Mouse (Mus musculus) lung, postnatal 25 days (tissue): ENCODE measurements around the gene Erc2.

ENCODE experiments used
- DNase-seq: peaks from one replicate; pipeline ENCODE4 v3.0.0; 2022; ENCODE audit warnings: low spot score

The Erc2 gene

DNA sequence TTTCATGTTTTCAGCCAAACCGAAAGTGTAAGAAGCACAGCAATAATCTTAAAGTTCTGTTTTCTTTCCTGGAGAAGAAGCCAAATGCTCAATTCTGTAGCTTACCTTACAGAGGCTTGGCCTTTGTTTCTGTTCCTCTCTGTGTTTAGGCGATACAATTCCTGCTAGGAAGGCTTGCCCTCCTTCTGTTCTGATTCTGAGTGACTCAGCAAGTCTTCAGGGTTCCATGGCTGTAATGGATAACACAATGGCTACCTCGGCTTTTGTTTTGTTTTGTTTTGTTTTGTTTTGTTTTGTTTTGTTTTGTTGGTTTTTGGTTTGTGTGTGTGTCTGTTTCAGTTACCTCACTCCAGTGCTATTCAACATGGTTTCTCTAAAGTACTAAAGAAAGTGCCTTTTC lies 757.9 kb downstream of the Erc2 start:
- no peak for DNase-seq

- no peak for DNase-seq
Observed at GRCm38 (mm10) chr14:28381801-28382550, 759.7 kb downstream of the Erc2 start.

DNA sequence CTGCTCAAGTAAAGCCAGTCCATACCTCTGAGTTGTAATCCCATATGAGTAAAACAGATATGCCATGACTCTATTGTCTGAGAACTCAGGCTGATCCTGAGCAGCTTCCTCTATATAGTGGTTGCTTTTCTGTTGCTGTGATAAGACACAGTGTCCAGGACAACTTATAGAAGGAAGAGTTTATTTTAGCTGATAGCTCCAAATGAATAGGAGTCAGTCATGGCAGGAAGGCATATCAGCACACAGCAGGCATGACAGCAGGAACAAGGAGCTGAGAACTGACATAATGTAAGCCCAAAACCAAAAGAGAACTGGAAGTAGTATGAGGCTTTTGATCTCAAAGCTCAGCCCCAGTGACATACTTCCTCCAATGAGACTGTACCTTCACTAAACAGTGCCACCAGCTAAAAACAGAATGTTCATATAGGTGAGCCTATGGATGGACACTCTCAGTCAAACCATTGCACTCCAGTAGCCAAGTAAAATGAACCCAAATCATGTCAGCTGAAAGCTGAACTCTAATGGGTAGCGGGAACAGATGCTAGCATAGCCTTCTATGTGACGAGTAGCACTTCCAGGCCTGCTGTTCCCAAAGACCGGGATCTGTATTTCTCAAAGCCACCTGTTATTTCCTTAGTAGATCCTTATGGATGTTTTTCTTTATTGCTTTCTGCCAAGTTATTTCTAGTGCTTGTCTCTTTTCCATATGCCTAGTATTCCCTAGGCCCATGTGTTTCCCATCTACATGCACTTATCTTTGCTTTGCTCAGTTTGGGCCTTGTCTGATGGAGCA lies 764.8 kb downstream of the Erc2 start:
- DNase-seq: no peak

- DNase-seq: no peak
Observed at GRCm38 (mm10) chr14:28398915-28399314, 776.7 kb downstream of the Erc2 start.

GRCm38 (mm10) chr14:28399897-28400296 lies 777.7 kb downstream of the Erc2 start:
- no peak for DNase-seq

GRCm38 (mm10) chr14:28405277-28405840 lies 783.1 kb downstream of the Erc2 start:
- no peak for DNase-seq

DNA sequence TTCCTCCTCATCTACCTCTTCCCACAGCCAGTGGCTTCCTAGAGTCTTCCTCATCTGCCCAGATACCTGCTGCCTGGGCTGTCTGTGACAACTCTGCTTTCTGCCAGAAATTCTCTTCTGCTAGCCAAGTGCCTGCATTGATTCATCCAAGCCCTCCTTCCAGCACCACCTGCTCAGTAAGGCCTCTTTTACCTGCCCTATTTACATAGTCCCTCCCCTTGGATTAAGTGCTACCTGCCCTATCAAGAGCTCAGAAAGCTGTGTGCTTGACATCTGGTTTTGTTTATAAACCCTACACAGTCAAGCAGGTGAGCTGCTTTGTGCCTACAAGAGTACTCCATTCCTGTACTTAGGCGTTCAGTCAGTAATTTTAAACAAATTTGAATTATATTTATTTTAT lies 787.2 kb downstream of the Erc2 start:
- peak; percentile 35 for DNase-seq

GRCm38 (mm10) chr14:28409796-28410347 lies 787.6 kb downstream of the Erc2 start:
- DNase-seq: no peak

GRCm38 (mm10) chr14:28410789-28411225 lies 788.6 kb downstream of the Erc2 start:
- DNase-seq: no peak

- DNase-seq: no peak
Observed at GRCm38 (mm10) chr14:28412252-28412995, 790.2 kb downstream of the Erc2 start.

- no peak for DNase-seq
Observed at GRCm38 (mm10) chr14:28413516-28413915, 791.3 kb downstream of the Erc2 start.

GRCm38 (mm10) chr14:28417019-28417418 lies 794.8 kb downstream of the Erc2 start:
- DNase-seq: no peak

DNA sequence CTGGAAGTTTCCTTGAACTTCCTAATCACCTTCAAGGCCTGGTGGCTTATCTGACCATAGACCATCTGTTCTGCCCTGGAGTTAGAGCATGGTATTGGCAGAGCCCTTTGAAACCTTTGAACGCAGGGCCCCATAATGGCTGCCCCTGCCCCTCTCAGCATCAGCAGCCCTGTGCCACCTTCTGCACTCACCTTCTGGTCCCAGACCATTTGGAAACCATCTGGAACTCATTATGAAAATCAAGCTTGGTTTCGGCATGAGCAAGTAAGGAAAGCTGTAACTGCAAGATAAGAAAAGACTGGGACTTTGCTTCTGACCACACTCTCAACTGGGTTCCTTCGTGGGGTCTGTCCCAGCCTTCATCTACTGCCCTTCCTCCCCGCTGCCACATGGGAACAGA lies 796.3 kb downstream of the Erc2 start:
- DNase-seq: no peak

GRCm38 (mm10) chr14:28419188-28419587 lies 797.0 kb downstream of the Erc2 start:
- no peak for DNase-seq

GRCm38 (mm10) chr14:28420596-28420995 lies 798.4 kb downstream of the Erc2 start:
- no peak for DNase-seq

GRCm38 (mm10) chr14:28426610-28427009 lies 804.4 kb downstream of the Erc2 start:
- DNase-seq: no peak

GRCm38 (mm10) chr14:28431703-28432309 lies 809.6 kb downstream of the Erc2 start:
- no peak for DNase-seq

- no peak for DNase-seq
Observed at GRCm38 (mm10) chr14:28434996-28435395, 812.8 kb downstream of the Erc2 start.

GRCm38 (mm10) chr14:28439171-28439570 lies 816.9 kb downstream of the Erc2 start:
- DNase-seq: no peak

GRCm38 (mm10) chr14:28441240-28441967 lies 819.2 kb downstream of the Erc2 start:
- no peak for DNase-seq
